Mouse (Mus musculus) embryonic fibroblast, embryonic 13.5 days (primary cell): ENCODE results near the gene Gipc3.

Source experiments
- CTCF ChIP-seq: IDR thresholded peaks from 2 replicates; pipeline ENCODE4 v1.5.1; 2011; ENCODE audit warnings: mild to moderate bottlenecking, control low read depth, low read length, moderate library complexity, borderline replicate concordance; ENCODE audit not compliant: insufficient read depth
- POLR2A ChIP-seq: IDR thresholded peaks from 2 replicates; pipeline ENCODE4 v1.6.1; 2011; ENCODE audit warnings: low read depth, mild to moderate bottlenecking, control low read depth, low read length, moderate library complexity

GRCm38 (mm10) chr10:81344421-81345161 lies 1.5 kb upstream of the Gipc3 start:
- TF ChIP-seq POLR2A: no peak
- TF ChIP-seq CTCF: no peak
